Mouse (Mus musculus) liver, postnatal 0 days (tissue): ENCODE measurements around the gene Fzd10. TPM values are rescaled to one million over a fixed set of nuclear protein-coding genes. Genes with fewer than 3 reads are reported as not detected.

ENCODE experiments used
- ATAC-seq: fragments of 200-750 bp; cut with Nextera tagmentation; 2 replicates; pipeline ENCODE4 v1.8.0; 2017; ENCODE audit warnings: mild to moderate bottlenecking, moderate library complexity
- DNase-seq: peaks from one replicate; pipeline ENCODE4 v3.0.0-alpha.2; 2016
- H3K27ac ChIP-seq: fragments of 300-500 bp; sonication (generic); 2 replicates; pipeline ENCODE4 v1.5.1; 2014; ENCODE audit warnings: antibody characterized with exemption, moderate library complexity, mild to moderate bottlenecking, low read depth
- H3K27me3 ChIP-seq: fragments of 300-500 bp; sonication (generic); 2 replicates; pipeline ENCODE4 v1.6.1; 2014; ENCODE audit warnings: low read length, control low read depth, mixed read lengths; ENCODE audit not compliant: insufficient read depth
- H3K36me3 ChIP-seq: fragments of 300-500 bp; sonication (generic); replicated peaks from 2 replicates; pipeline ENCODE4 v1.6.1; 2014; ENCODE audit warnings: mild to moderate bottlenecking, control low read depth, low read length, moderate library complexity, mixed read lengths; ENCODE audit not compliant: insufficient read depth
- H3K4me1 ChIP-seq: fragments of 300-500 bp; sonication (generic); 2 replicates; pipeline ENCODE4 v1.6.1; 2014; ENCODE audit warnings: antibody characterized with exemption, mild to moderate bottlenecking, control low read depth; ENCODE audit not compliant: insufficient read depth
- H3K4me2 ChIP-seq: fragments of 300-500 bp; sonication (generic); 2 replicates; pipeline ENCODE4 v1.6.1; 2014; ENCODE audit warnings: low read depth, mild to moderate bottlenecking, low read length, moderate library complexity, mixed read lengths
- H3K4me3 ChIP-seq: fragments of 300-500 bp; sonication (generic); 2 replicates; pipeline ENCODE4 v1.5.1; 2014; ENCODE audit warnings: low read depth, low read length
- H3K9ac ChIP-seq: fragments of 300-500 bp; sonication (generic); replicated peaks from 2 replicates; pipeline ENCODE4 v1.6.1; 2014; ENCODE audit warnings: mild to moderate bottlenecking, moderate library complexity
- H3K9me3 ChIP-seq: fragments of 300-500 bp; sonication (generic); 2 replicates; pipeline ENCODE4 v1.6.1; 2016; ENCODE audit warnings: mild to moderate bottlenecking, control low read depth, low read length, mixed read lengths
- CTCF ChIP-seq: sonication (generic); IDR thresholded peaks from 2 replicates; pipeline ENCODE4 v1.5.1; 2016; ENCODE audit warnings: antibody characterized with exemption, low read depth
- EP300 ChIP-seq: IDR thresholded peaks from 2 replicates; pipeline ENCODE4 v1.6.1; 2016; ENCODE audit warnings: antibody characterized with exemption, low read depth, mild to moderate bottlenecking
- WGBS: fragments of 180-500 bp; shearing (Covaris S2); extraction: QIAGEN DNeasy Blood & Tissue Kit; methylation state at CpG from one replicate; pipeline ENCODE4 v1.1.7; 2014; ENCODE audit not compliant: insufficient replicate concordance; 5-methylcytosine and 5-hydroxymethylcytosine counted together
- polyA plus RNA-seq: library from polyadenylated mRNA; unstranded; fragments of >200 nt; fragmentation: Nextera tagmentation; extraction: Ambion mirVana; gene quantifications from 2 replicates; pipeline ENCODE4 v1.2.1, GENCODE M21; 2015

The Fzd10 gene
- polyA plus RNA-seq, 1 experiment from 2014 or later, result not detected

DNA sequence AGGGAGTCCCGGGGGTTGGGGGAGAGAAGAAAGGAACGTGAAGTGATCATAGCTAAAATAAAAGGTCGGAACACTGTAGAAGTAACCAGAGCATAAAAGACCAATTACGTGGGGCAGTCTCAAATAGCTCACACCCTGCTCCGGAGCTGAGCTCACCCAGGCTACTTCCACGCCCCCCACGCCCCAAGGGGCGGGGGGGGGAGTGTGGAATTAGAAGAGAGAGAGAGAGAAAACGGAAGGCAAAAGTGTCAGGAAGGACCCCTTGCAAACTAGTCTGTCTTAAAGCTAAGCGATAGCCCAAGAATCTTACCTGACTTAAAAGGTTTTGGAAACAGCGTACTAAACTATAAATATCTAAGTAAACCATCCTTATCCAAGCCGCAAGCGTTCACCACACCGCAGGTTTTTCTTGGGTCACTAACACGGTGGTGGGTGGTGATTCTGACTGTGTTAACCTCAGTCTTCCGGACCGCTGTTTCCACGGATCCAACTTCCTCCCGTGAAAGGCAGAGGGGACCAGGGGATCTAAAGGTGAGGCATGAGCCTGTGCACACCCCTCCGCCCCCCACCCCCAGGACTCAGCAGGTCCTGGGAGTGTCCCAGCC is 1.8 kb upstream of the Fzd10 start:
- Histone ChIP-seq H3K4me2 (no peak overlapping the region), H3K4me3 (no peak overlapping the region)
- under 1% methylated on average over 20 of the region's 20 CpGs for WGBS

DNA sequence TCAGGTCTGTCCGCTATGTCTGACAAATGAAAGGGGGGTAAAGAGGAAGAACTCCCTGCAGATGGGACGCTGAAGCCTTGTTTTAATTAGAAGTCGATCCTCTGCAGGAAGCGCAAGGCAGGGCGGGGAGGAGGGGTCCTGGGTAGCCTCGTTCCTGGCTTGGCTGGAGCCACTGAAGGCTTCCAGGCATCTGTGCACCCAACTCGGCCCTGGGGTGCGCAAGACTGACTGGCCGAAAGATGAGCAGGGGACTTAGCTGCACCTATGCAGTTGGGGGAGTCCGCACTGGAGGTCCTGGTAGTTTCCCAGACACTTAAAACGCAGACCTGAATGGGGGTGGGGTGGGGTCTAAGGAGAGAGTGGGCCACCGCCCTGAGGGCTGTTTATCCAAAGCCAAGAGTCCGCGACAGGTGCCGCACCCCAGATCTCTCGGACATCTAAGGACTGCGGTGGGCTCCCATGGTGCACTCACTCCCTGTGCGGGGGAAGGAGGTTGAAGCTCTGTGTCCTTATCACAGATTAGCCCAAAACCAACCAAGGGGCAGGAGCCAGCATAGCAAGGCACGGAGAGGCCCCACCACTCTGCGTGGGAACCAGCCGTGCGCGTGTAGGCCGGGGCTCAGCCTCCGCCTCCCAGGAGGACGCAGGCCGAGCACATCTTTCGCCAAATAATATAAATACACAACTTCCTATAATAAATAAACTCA is 1.1 kb upstream of the Fzd10 start:
- 1% methylated on average over 28 of the region's 28 CpGs for WGBS
- Histone ChIP-seq H3K9me3 (no peaks in the 10 kb centered on the region), H3K4me1 (no peaks in the 10 kb centered on the region), H3K36me3 (no peaks in the 10 kb centered on the region), H3K4me3 (0 out of 2 replicates have a peak overlapping the region, but pooled peaks have one; percentile 44), H3K4me2 (peak overlapping the region; percentile 75; the same call in 1 of the 2 replicates), H3K27me3 (peaks cover 74% of the 10 kb centered on the region), H3K9ac (no peak overlapping the region), H3K27ac (no peak overlapping the region)
- TF ChIP-seq EP300 (no peak), CTCF (no peak)
- no peak for ATAC-seq
- no peak for DNase-seq

More for the DNA sequence above, 1.8 kb upstream of the Fzd10 start:
- H3K9ac ChIP-seq, result no peak overlapping the region
- DNase-seq, result no peak
- TF ChIP-seq CTCF, result no peak
- no peak for TF ChIP-seq EP300
- H3K27ac ChIP-seq, result no peak overlapping the region
- no peaks in the 10 kb centered on the region for H3K4me1 ChIP-seq
- no peaks in the 10 kb centered on the region for H3K9me3 ChIP-seq
- peaks cover 74% of the 10 kb centered on the region for H3K27me3 ChIP-seq
- no peaks in the 10 kb centered on the region for H3K36me3 ChIP-seq
- ATAC-seq, result no peak

DNA sequence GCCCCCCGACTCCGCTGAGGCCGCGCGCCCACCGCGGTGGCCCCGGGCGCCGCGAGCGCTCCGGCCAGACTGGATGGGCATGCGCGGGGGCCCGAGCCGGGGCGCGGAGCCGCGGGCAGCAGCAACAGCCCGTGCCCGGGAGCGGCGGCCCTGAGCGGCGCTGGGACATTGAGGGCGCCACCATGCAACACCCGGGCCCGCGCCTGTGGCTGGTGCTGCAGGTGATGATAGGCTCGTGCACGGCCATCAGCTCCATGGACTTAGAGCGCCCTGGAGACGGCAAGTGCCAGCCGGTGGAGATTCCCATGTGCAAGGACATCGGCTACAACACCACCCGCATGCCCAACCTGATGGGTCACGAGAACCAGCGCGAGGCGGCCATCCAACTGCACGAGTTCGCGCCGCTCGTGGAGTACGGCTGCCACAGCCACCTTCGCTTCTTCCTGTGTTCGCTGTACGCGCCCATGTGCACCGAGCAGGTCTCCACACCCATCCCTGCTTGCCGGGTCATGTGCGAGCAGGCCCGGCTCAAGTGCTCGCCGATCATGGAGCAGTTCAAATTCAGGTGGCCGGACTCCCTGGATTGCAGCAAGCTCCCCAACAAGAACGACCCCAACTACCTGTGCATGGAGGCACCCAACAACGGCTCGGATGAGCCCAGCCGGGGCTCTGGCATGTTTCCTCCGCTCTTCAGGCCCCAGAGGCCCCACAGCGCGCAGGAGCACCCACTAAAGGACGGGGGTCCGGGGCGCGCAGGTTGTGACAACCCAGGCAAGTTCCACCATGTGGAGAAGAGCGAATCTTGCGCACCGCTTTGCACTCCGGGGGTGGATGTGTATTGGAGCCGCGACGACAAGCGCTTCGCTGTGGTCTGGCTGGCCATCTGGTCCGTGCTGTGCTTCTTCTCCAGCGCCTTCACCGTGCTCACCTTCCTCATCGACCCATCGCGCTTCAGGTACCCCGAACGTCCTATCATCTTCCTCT is 684 bp downstream of the Fzd10 start:
- H3K4me1 ChIP-seq, result no peaks in the 10 kb centered on the region
- peak overlapping the region; percentile 75 for H3K4me2 ChIP-seq
- H3K27me3 ChIP-seq, result peaks cover 71% of the 10 kb centered on the region
- H3K36me3 ChIP-seq, result no peaks in the 10 kb centered on the region
- DNase-seq, result no peak
- TF ChIP-seq EP300 (no peak), CTCF (no peak)
- no peak for ATAC-seq
- H3K9me3 ChIP-seq, result no peaks in the 10 kb centered on the region
- H3K4me3 ChIP-seq, result peak overlapping the region; percentile 44
- no peak overlapping the region for H3K27ac ChIP-seq
- no peak overlapping the region for H3K9ac ChIP-seq
- under 1% methylated on average over 83 of the region's 87 CpGs for WGBS

DNA sequence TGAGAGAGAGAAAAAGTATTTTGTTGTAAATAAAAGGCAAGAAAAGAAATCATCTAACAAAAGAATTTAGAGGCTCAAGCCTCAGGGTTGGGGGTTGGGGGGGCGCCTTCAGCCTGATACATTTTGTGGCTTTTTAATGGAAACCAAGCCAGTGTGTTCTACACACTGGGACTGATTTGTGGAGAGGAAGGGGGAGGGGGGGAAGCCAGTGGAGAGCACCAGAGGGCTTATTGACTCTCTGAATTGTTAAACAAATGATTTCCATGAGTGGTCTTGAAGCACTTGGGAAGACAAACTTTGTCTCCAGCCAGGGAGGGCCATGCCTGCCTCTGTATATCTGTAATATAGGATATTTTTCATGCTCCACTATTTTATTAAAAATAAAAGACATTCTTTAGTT is 3.0 kb downstream of the Fzd10 start:
- H3K27me3 ChIP-seq, result peaks cover 54% of the 10 kb centered on the region
- H3K9me3 ChIP-seq, result no peaks in the 10 kb centered on the region
- DNase-seq (no peak), ATAC-seq (no peak)
- no peak overlapping the region for H3K4me2 ChIP-seq
- no peak overlapping the region for H3K4me3 ChIP-seq
- no peak overlapping the region for H3K9ac ChIP-seq
- H3K4me1 ChIP-seq, result no peaks in the 10 kb centered on the region
- 59% methylated on average over 1 of the region's 1 CpGs for WGBS
- no peaks in the 10 kb centered on the region for H3K36me3 ChIP-seq
- no peak overlapping the region for H3K27ac ChIP-seq
- TF ChIP-seq CTCF, result no peak
- no peak for TF ChIP-seq EP300

DNA sequence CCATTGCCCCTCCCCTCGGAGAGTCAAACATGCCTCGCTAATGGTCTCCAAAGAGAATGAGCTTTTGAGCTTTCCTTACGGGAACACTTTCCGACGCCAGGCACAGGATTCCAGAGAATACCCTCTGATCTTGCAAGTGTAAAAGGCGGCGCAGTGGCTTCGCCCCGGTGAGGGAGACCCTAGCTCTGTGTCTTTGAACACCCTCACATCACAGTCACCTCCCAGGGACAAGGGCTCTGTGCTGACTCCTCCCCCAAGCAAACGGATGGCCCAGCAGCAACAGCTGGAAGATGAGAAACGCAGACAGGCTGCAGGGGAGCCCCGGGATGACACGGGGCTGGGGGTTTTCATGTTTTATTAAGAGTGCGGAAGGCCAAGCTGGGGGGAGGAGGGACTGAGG is 6.0 kb downstream of the Fzd10 start:
- Histone ChIP-seq H3K36me3 (no peaks in the 10 kb centered on the region), H3K4me2 (no peak overlapping the region), H3K9ac (no peak overlapping the region), H3K27me3 (peaks cover 25% of the 10 kb centered on the region), H3K4me1 (no peaks in the 10 kb centered on the region), H3K27ac (no peak overlapping the region), H3K9me3 (no peaks in the 10 kb centered on the region), H3K4me3 (no peak overlapping the region)
- TF ChIP-seq CTCF, result no peak
- no peak for TF ChIP-seq EP300
- no peak for DNase-seq
- no peak for ATAC-seq
- 21% methylated on average over 14 of the region's 14 CpGs for WGBS

DNA sequence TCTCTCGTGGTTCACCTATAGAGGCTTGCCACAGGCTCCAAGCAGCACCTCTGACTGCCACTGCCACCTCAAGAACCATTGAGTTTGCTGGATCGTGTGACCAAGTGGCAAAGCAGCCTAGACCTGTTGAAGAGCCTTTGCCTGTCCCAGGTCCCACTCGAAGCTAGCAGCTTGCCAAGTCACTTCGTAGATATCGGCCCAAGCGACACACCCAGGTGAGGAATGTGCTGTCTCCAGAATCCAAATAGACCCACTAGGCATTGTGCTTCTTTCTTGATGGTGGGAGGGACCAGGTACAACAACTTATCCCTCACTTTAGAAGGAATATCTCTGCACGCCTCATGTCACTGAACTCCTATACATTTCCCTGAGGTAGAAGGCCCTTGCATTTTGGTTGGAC is 8.4 kb downstream of the Fzd10 start:
- Histone ChIP-seq H3K27ac (no peak overlapping the region), H3K4me2 (no peak overlapping the region), H3K27me3 (peaks cover 11% of the 10 kb centered on the region), H3K4me1 (no peaks in the 10 kb centered on the region), H3K9ac (no peak overlapping the region), H3K9me3 (no peaks in the 10 kb centered on the region), H3K36me3 (no peaks in the 10 kb centered on the region), H3K4me3 (no peak overlapping the region)
- 74% methylated on average over 7 of the region's 7 CpGs for WGBS
- DNase-seq, result no peak
- no peak for TF ChIP-seq CTCF
- TF ChIP-seq EP300, result no peak
- no peak for ATAC-seq
